Mouse (Mus musculus) spleen, adult 2 months (tissue): ENCODE measurements around the gene Hlx. TPM values are rescaled to one million over a fixed set of nuclear protein-coding genes. Genes with fewer than 3 reads are reported as not detected.

ENCODE experiments used
- DNase-seq, 2 experiments: peaks; one replicate each; pipeline versions ENCODE4 v3.0.0 to v3.0.0-alpha.2; 2012 to 2021; ENCODE audit warnings: low spot score in 2 of 2, low read depth in 1 of 2
- H3K27ac ChIP-seq: fragments of 200-500 bp; 2 replicates; pipeline ENCODE4 v1.5.1; 2012; ENCODE audit warnings: low read length, inconsistent platforms; ENCODE audit not compliant: insufficient read depth
- H3K27me3 ChIP-seq: fragments of 200-500 bp; 2 replicates; pipeline ENCODE4 v1.6.1; 2012; ENCODE audit warnings: mild to moderate bottlenecking, moderate library complexity, low read length, inconsistent platforms; ENCODE audit not compliant: control insufficient read depth, insufficient read depth
- H3K36me3 ChIP-seq: fragments of 200-500 bp; 2 replicates; pipeline ENCODE4 v1.6.1; 2012; ENCODE audit warnings: mild to moderate bottlenecking, low read length, inconsistent platforms; ENCODE audit not compliant: control insufficient read depth, insufficient read depth
- H3K4me1 ChIP-seq: fragments of 200-500 bp; 2 replicates; pipeline ENCODE4 v1.6.1; 2011; ENCODE audit warnings: inconsistent platforms; ENCODE audit not compliant: control insufficient read depth, insufficient read depth, insufficient read length
- H3K4me3 ChIP-seq: fragments of 200-500 bp; 2 replicates; pipeline ENCODE4 v1.5.1; 2011; ENCODE audit warnings: mild to moderate bottlenecking, inconsistent platforms; ENCODE audit not compliant: insufficient read depth, insufficient read length; ENCODE audit errors: extremely low read depth
- CTCF ChIP-seq: fragments of 200-500 bp; IDR thresholded peaks from 2 replicates; pipeline ENCODE4 v1.5.1; 2011; ENCODE audit warnings: mild to moderate bottlenecking, inconsistent platforms; ENCODE audit not compliant: insufficient read depth, insufficient read length, insufficient replicate concordance; ENCODE audit errors: extremely low read depth
- POLR2A ChIP-seq: fragments of 200-500 bp; IDR thresholded peaks from 2 replicates; pipeline ENCODE4 v1.6.1; 2011; ENCODE audit warnings: low read depth, low read length, inconsistent platforms
- WGBS: fragments of 180-500 bp; shearing (Covaris S2); methylation state at CpG from one replicate; pipeline ENCODE4 v1.1.7; 2018; 5-methylcytosine and 5-hydroxymethylcytosine counted together
- polyA plus RNA-seq: library from polyadenylated mRNA; depleted of rRNA; stranded (reverse); fragments of >200 nt; gene quantifications from 2 replicates; pipeline ENCODE4 v1.2.3, GENCODE M21; 2012

Hlx gene
- polyA plus RNA-seq, 1 experiment = 24.1 TPM

GRCm38 (mm10) chr1:184733300-184734066 is 1.1 kb upstream of the Hlx start:
- Histone ChIP-seq H3K36me3 (no peaks in the 10 kb centered on the region), H3K27me3 (peaks cover 9% of the 10 kb centered on the region; the same call in 1 of the 2 replicates), H3K4me3 (peak overlapping the region; percentile 52), H3K4me1 (peaks cover 9% of the 10 kb centered on the region), H3K27ac (no peak overlapping the region)
- DNase-seq = peak in 1 of 2 experiments; percentile 46
- 6% methylated on average over 28 of the region's 28 CpGs for WGBS
- TF ChIP-seq CTCF (no peak), POLR2A (no peak)

GRCm38 (mm10) chr1:184731644-184732545 is 524 bp downstream of the Hlx start:
- peak overlapping the region; percentile 79 for H3K27ac ChIP-seq
- H3K4me1 ChIP-seq = peaks cover 9% of the 10 kb centered on the region
- H3K4me3 ChIP-seq = peak overlapping the region; percentile 80
- TF ChIP-seq POLR2A (no peak), CTCF (no peak)
- under 1% methylated on average over 85 of the region's 85 CpGs for WGBS
- H3K27me3 ChIP-seq = peaks cover 9% of the 10 kb centered on the region; the same call in 1 of the 2 replicates
- peaks cover 5% of the 10 kb centered on the region for H3K36me3 ChIP-seq
- peak in 1 of 2 experiments; percentile 58 for DNase-seq

- Histone ChIP-seq H3K4me3 (peak overlapping the region; percentile 80), H3K36me3 (peaks cover 5% of the 10 kb centered on the region), H3K27me3 (peaks cover 9% of the 10 kb centered on the region; the same call in 1 of the 2 replicates), H3K4me1 (peaks cover 9% of the 10 kb centered on the region), H3K27ac (peak overlapping the region; percentile 79)
- no peak for TF ChIP-seq POLR2A
- no peak for TF ChIP-seq CTCF
- 36% methylated on average over 18 of the region's 18 CpGs for WGBS
- no peak for DNase-seq
Observed at GRCm38 (mm10) chr1:184731091-184731640, 1.3 kb downstream of the Hlx start.

- Histone ChIP-seq H3K4me1 (peaks cover 9% of the 10 kb centered on the region), H3K27ac (peak overlapping the region; percentile 6; the same call in 1 of the 2 replicates), H3K27me3 (peaks cover 9% of the 10 kb centered on the region; the same call in 1 of the 2 replicates), H3K36me3 (peaks cover 5% of the 10 kb centered on the region), H3K4me3 (peak overlapping the region; percentile 16)
- DNase-seq = no peak
- 76% methylated on average over 12 of the region's 12 CpGs for WGBS
- TF ChIP-seq CTCF (no peak), POLR2A (no peak)
Observed at GRCm38 (mm10) chr1:184730453-184731013, 1.9 kb downstream of the Hlx start.

- H3K27me3 ChIP-seq = peaks cover 6% of the 10 kb centered on the region; the same call in 1 of the 2 replicates
- peak overlapping the region; percentile 1; the same call in 1 of the 2 replicates for H3K4me3 ChIP-seq
- H3K36me3 ChIP-seq = peaks cover 5% of the 10 kb centered on the region
- DNase-seq = no peak
- H3K4me1 ChIP-seq = peaks cover 9% of the 10 kb centered on the region
- peak overlapping the region; percentile 36; the same call in 1 of the 2 replicates for H3K27ac ChIP-seq
- TF ChIP-seq POLR2A (no peak), CTCF (no peak)
- 84% methylated on average over 19 of the region's 19 CpGs for WGBS
Observed at GRCm38 (mm10) chr1:184729357-184730140, 2.9 kb downstream of the Hlx start.
